Mouse (Mus musculus) adrenal gland, postnatal 14 days (tissue): Measurements from ENCODE around the gene Cped1. TPM values are rescaled to one million over a fixed set of nuclear protein-coding genes. Genes with fewer than 3 reads are reported as not detected.

Experiments used
- DNase-seq: peaks from one replicate; pipeline ENCODE4 v3.0.0; 2021; ENCODE audit warnings: mixed read lengths
- total RNA-seq: library from RNA; stranded (reverse); gene quantifications from 2 replicates; pipeline ENCODE4 v1.2.3, GENCODE M21; 2021

Gene Cped1
- total RNA-seq, 1 experiment from 2014 or later: 31.3 TPM

GRCm38 (mm10) chr6:22178721-22179295 is 193.1 kb downstream of the Cped1 start:
- no peak for DNase-seq

GRCm38 (mm10) chr6:22180316-22180715 is 194.6 kb downstream of the Cped1 start:
- no peak for DNase-seq

- DNase-seq: no peak
Measured at GRCm38 (mm10) chr6:22186967-22187366, 201.3 kb downstream of the Cped1 start.

- DNase-seq: no peak
Measured at GRCm38 (mm10) chr6:22189346-22190335, 203.9 kb downstream of the Cped1 start.

GRCm38 (mm10) chr6:22198603-22199002 is 212.9 kb downstream of the Cped1 start:
- DNase-seq: no peak

- no peak for DNase-seq
Measured at GRCm38 (mm10) chr6:22199473-22199872, 213.8 kb downstream of the Cped1 start.

- no peak for DNase-seq
Measured at GRCm38 (mm10) chr6:22200133-22200532, 214.4 kb downstream of the Cped1 start.

- DNase-seq: no peak
Measured at GRCm38 (mm10) chr6:22201879-22202278, 216.2 kb downstream of the Cped1 start.

GRCm38 (mm10) chr6:22205030-22205750 is 219.5 kb downstream of the Cped1 start:
- no peak for DNase-seq

- DNase-seq: no peak
Measured at GRCm38 (mm10) chr6:22205751-22206121, 220.0 kb downstream of the Cped1 start.

- DNase-seq: no peak
Measured at GRCm38 (mm10) chr6:22206179-22206578, 220.5 kb downstream of the Cped1 start.

GRCm38 (mm10) chr6:22206630-22207293 is 221.0 kb downstream of the Cped1 start:
- no peak for DNase-seq

- DNase-seq: no peak
Measured at GRCm38 (mm10) chr6:22212158-22212557, 226.4 kb downstream of the Cped1 start.

GRCm38 (mm10) chr6:22213187-22213586 is 227.5 kb downstream of the Cped1 start:
- DNase-seq: no peak

GRCm38 (mm10) chr6:22213813-22214212 is 228.1 kb downstream of the Cped1 start:
- no peak for DNase-seq

GRCm38 (mm10) chr6:22214665-22215064 is 228.9 kb downstream of the Cped1 start:
- DNase-seq: no peak

- no peak for DNase-seq
Measured at GRCm38 (mm10) chr6:22216276-22216973, 230.7 kb downstream of the Cped1 start.

- no peak for DNase-seq
Measured at GRCm38 (mm10) chr6:22221134-22221533, 235.4 kb downstream of the Cped1 start.

GRCm38 (mm10) chr6:22222087-22222486 is 236.4 kb downstream of the Cped1 start:
- DNase-seq: no peak

- no peak for DNase-seq
Measured at GRCm38 (mm10) chr6:22222947-22223346, 237.2 kb downstream of the Cped1 start.

- no peak for DNase-seq
Measured at GRCm38 (mm10) chr6:22224351-22224750, 238.6 kb downstream of the Cped1 start.

- DNase-seq: no peak
Measured at GRCm38 (mm10) chr6:22231244-22231643, 245.5 kb downstream of the Cped1 start.
